7 mouse cellular contexts compared by ENCODE assay signal in genomic region chrX:167211871-167212555, GRCm38 (mm10). TPM values are rescaled to one million over a fixed set of nuclear protein-coding genes. Genes with fewer than 3 reads are reported as not detected.
A peak's percentile ranks its signal among the peaks of the same experiment; 100 is the strongest.
DNase-seq lines count a peak whose midpoint lies in the region; ATAC-seq and TF ChIP-seq lines count a peak whose summit lies in the region.

No protein-coding gene starts in this region.

- ATAC-seq in intestine, postnatal 0 days = no peak
- ATAC-seq in intestine, embryonic 15.5 days = no peak

- H3K9ac ChIP-seq in intestine, postnatal 0 days (ENCODE audit: low read depth, low read length) = no peak overlapping the region
- H3K9ac ChIP-seq in intestine, embryonic 15.5 days = no peak overlapping the region

- WGBS in intestine, postnatal 0 days = 45% methylated on average over 9 of the region's 9 CpGs
- WGBS in intestine, embryonic 15.5 days = 58% methylated on average over 9 of the region's 9 CpGs

- DNase-seq in urinary bladder, postnatal 14 days (ENCODE audit: low spot score) = peak; percentile 26
- no peak for DNase-seq in urinary bladder, adult 18-20 months (ENCODE audit: low spot score in 2 of 2)
- DNase-seq in induced T-regulatory cell, adult 2 months (ENCODE audit: low read depth) = peak; percentile 46
- no peak for DNase-seq in cerebellum, adult 11 months
- no peak for DNase-seq in T-cell, adult 2 months (ENCODE audit: low spot score)

- H3K4me1 ChIP-seq in intestine, postnatal 0 days (replicated peaks; ENCODE audit: control insufficient read depth, insufficient read depth, low read length) = no peaks in the 10 kb centered on the region
- 0 out of 2 replicates have a peak, but pooled peaks cover 3% of the 10 kb centered on the region for H3K4me1 ChIP-seq in intestine, embryonic 15.5 days (replicated peaks)

- H3K4me3 ChIP-seq in intestine, postnatal 0 days (ENCODE audit: low read depth, low read length) = no peak overlapping the region
- H3K4me3 ChIP-seq in intestine, embryonic 15.5 days (replicated peaks) = no peak overlapping the region

- peak overlapping the region; percentile 1; the same call in 1 of the 2 replicates for H3K4me2 ChIP-seq in intestine, postnatal 0 days (replicated peaks; ENCODE audit: low read depth)
- H3K4me2 ChIP-seq in intestine, embryonic 15.5 days (replicated peaks) = no peak overlapping the region

- H3K36me3 ChIP-seq in intestine, postnatal 0 days (ENCODE audit: control insufficient read depth, insufficient read depth) = no peaks in the 10 kb centered on the region
- H3K36me3 ChIP-seq in intestine, embryonic 15.5 days = no peaks in the 10 kb centered on the region

- no peaks in the 10 kb centered on the region for H3K27me3 ChIP-seq in intestine, postnatal 0 days (replicated peaks; ENCODE audit: control insufficient read depth, insufficient read depth, low read length)
- no peaks in the 10 kb centered on the region for H3K27me3 ChIP-seq in intestine, embryonic 15.5 days (replicated peaks)

- TF ChIP-seq CTCF in intestine, postnatal 0 days (IDR thresholded peaks at IDR 0.05; ENCODE audit: low read depth) = no peak

- H3K27ac ChIP-seq in intestine, postnatal 0 days (ENCODE audit: low read depth, low read length) = no peak overlapping the region
- no peak overlapping the region for H3K27ac ChIP-seq in intestine, embryonic 15.5 days

- H3K9me3 ChIP-seq in intestine, postnatal 0 days (ENCODE audit: control insufficient read depth) = no peaks in the 10 kb centered on the region
- H3K9me3 ChIP-seq in intestine, embryonic 15.5 days = no peaks in the 10 kb centered on the region

RNA-seq across cellular contexts. Expression of gene Tmsb4x, which starts 2.9 kb away (rescaled TPM):
- polyA plus RNA-seq in intestine, postnatal 0 days (2015; fragmentation: Nextera tagmentation; extraction: Ambion mirVana) = 4,093 and 4,486 TPM in 2 replicates
- 3,039 and 3,818 TPM in 2 replicates for polyA plus RNA-seq in intestine, embryonic 15.5 days (2015; fragmentation: Nextera tagmentation; extraction: Ambion mirVana)

RNA-seq across cellular contexts. Expression of gene Tlr8, which starts 52.1 kb away (rescaled TPM):
- 0.14 and 0.34 TPM in 2 replicates for polyA plus RNA-seq in intestine, postnatal 0 days (2015; fragmentation: Nextera tagmentation; extraction: Ambion mirVana)
- polyA plus RNA-seq in intestine, embryonic 15.5 days (2015; fragmentation: Nextera tagmentation; extraction: Ambion mirVana) = 0.60 and 0.61 TPM in 2 replicates

Comparison
In these comparisons a context has a peak if more than half of its experiments do, and no peak if none do; other contexts are left out.
1. DNase-seq: peak in urinary bladder, postnatal 14 days (single experiment) and induced T-regulatory cell, adult 2 months (single experiment); none in urinary bladder, adult 18-20 months (0 of 2), cerebellum, adult 11 months (single experiment) and T-cell, adult 2 months (single experiment).